Mouse (Mus musculus) stomach, postnatal 0 days (tissue): Measurements from ENCODE around the gene Chtf18. TPM values are rescaled to one million over a fixed set of nuclear protein-coding genes. Genes with fewer than 3 reads are reported as not detected.

Experiments used
- ATAC-seq: fragments of 200-750 bp; cut with Nextera tagmentation; 2 replicates; pipeline ENCODE4 v1.8.0; 2017; ENCODE audit not compliant: low FRiP score, low TSS enrichment
- DNase-seq: peaks from one replicate; pipeline ENCODE4 v3.0.0-alpha.2; 2016; ENCODE audit warnings: low spot score
- H3K27ac ChIP-seq: fragments of 300-500 bp; sonication (generic); replicated peaks from 2 replicates; pipeline ENCODE4 v1.5.1; 2014; ENCODE audit warnings: mild to moderate bottlenecking, control low read depth
- H3K27me3 ChIP-seq: fragments of 300-500 bp; sonication (generic); 2 replicates; pipeline ENCODE4 v1.6.1; 2014; ENCODE audit warnings: low read length; ENCODE audit not compliant: control insufficient read depth, insufficient read depth
- H3K36me3 ChIP-seq: fragments of 300-500 bp; sonication (generic); 2 replicates; pipeline ENCODE4 v1.6.1; 2014; ENCODE audit warnings: low read length, mixed read lengths; ENCODE audit not compliant: control insufficient read depth, insufficient read depth
- H3K4me1 ChIP-seq: fragments of 300-500 bp; sonication (generic); replicated peaks from 2 replicates; pipeline ENCODE4 v1.6.1; 2014; ENCODE audit warnings: antibody characterized with exemption; ENCODE audit not compliant: control insufficient read depth, insufficient read depth
- H3K4me2 ChIP-seq: fragments of 300-500 bp; sonication (generic); replicated peaks from 2 replicates; pipeline ENCODE4 v1.6.1; 2014; ENCODE audit warnings: low read depth, mild to moderate bottlenecking, control low read depth, moderate library complexity
- H3K4me3 ChIP-seq: fragments of 300-500 bp; sonication (generic); 2 replicates; pipeline ENCODE4 v1.5.1; 2014; ENCODE audit warnings: low read depth, low read length, control low read depth
- H3K9ac ChIP-seq: fragments of 300-500 bp; sonication (generic); 2 replicates; pipeline ENCODE4 v1.6.1; 2014; ENCODE audit warnings: mild to moderate bottlenecking, low read length, control low read depth, mixed read lengths
- H3K9me3 ChIP-seq: fragments of 300-500 bp; sonication (generic); 2 replicates; pipeline ENCODE4 v1.6.1; 2016; ENCODE audit warnings: low read length; ENCODE audit not compliant: control insufficient read depth
- CTCF ChIP-seq: IDR thresholded peaks from 2 replicates; pipeline ENCODE4 v1.5.1; 2016; ENCODE audit warnings: antibody characterized with exemption, low read depth, mild to moderate bottlenecking, moderate library complexity
- EP300 ChIP-seq: optimal IDR thresholded peaks from 2 replicates; pipeline ENCODE3; 2016; ENCODE audit warnings: antibody characterized with exemption
- WGBS: fragments of 180-500 bp; shearing (Covaris S2); extraction: QIAGEN DNeasy Blood & Tissue Kit; methylation state at CpG from one replicate; pipeline ENCODE4 v1.1.7; 2014; 5-methylcytosine and 5-hydroxymethylcytosine counted together
- polyA plus RNA-seq: library from polyadenylated mRNA; unstranded; fragments of >200 nt; fragmentation: Nextera tagmentation; extraction: Ambion mirVana; gene quantifications from 2 replicates; pipeline ENCODE4 v1.2.1, GENCODE M21; 2015

Gene Chtf18
- polyA plus RNA-seq, 1 experiment from 2014 or later: 5.4 TPM

- no peak overlapping the region for H3K4me2 ChIP-seq
- no peak for ATAC-seq
- H3K9ac ChIP-seq: no peak overlapping the region
- no peaks in the 10 kb centered on the region; the same call in 1 of the 2 replicates for H3K4me1 ChIP-seq
- peak; percentile 89 for DNase-seq
- H3K36me3 ChIP-seq: no peaks in the 10 kb centered on the region
- H3K27me3 ChIP-seq: no peaks in the 10 kb centered on the region
- 10% methylated on average over 2 of the region's 2 CpGs for WGBS
- TF ChIP-seq EP300: no peak
- TF ChIP-seq CTCF: peak; percentile 95
- no peak overlapping the region for H3K4me3 ChIP-seq
- no peaks in the 10 kb centered on the region for H3K9me3 ChIP-seq
- H3K27ac ChIP-seq: no peak overlapping the region
Measured at GRCm38 (mm10) chr17:25732082-25732481, 4.9 kb upstream of the Chtf18 start.

GRCm38 (mm10) chr17:25728009-25728270 is 721 bp upstream of the Chtf18 start:
- H3K9me3 ChIP-seq: no peaks in the 10 kb centered on the region
- peak overlapping the region; percentile 47 for H3K4me3 ChIP-seq
- ATAC-seq (no peak), DNase-seq (no peak)
- no peak overlapping the region for H3K27ac ChIP-seq
- no peaks in the 10 kb centered on the region for H3K27me3 ChIP-seq
- H3K4me2 ChIP-seq: peak overlapping the region; percentile 79
- peaks cover 4% of the 10 kb centered on the region for H3K4me1 ChIP-seq
- 15% methylated on average over 4 of the region's 4 CpGs for WGBS
- peak overlapping the region; percentile 83 for H3K9ac ChIP-seq
- no peaks in the 10 kb centered on the region for H3K36me3 ChIP-seq
- TF ChIP-seq EP300 (no peak), CTCF (no peak)

GRCm38 (mm10) chr17:25725264-25725663 is 2.0 kb downstream of the Chtf18 start:
- TF ChIP-seq EP300: no peak
- no peak for TF ChIP-seq CTCF
- no peak for ATAC-seq
- 80% methylated on average over 6 of the region's 6 CpGs for WGBS

GRCm38 (mm10) chr17:25723919-25724318 is 3.3 kb downstream of the Chtf18 start:
- H3K36me3 ChIP-seq: peaks cover 4% of the 10 kb centered on the region; the same call in 1 of the 2 replicates
- DNase-seq: no peak

More at GRCm38 (mm10) chr17:25725264-25725663, 2.0 kb downstream of the Chtf18 start:
- DNase-seq: no peak
- Histone ChIP-seq H3K4me3 (no peak overlapping the region), H3K9me3 (no peaks in the 10 kb centered on the region), H3K36me3 (peaks cover 2% of the 10 kb centered on the region; the same call in 1 of the 2 replicates), H3K4me1 (peaks cover 4% of the 10 kb centered on the region), H3K27me3 (no peaks in the 10 kb centered on the region), H3K27ac (no peak overlapping the region), H3K9ac (no peak overlapping the region), H3K4me2 (no peak overlapping the region)

GRCm38 (mm10) chr17:25723470-25723869 is 3.7 kb downstream of the Chtf18 start:
- Histone ChIP-seq H3K27me3 (no peaks in the 10 kb centered on the region), H3K9me3 (no peaks in the 10 kb centered on the region), H3K27ac (no peak overlapping the region), H3K4me3 (no peak overlapping the region), H3K9ac (no peak overlapping the region), H3K4me2 (no peak overlapping the region), H3K36me3 (peaks cover 4% of the 10 kb centered on the region; the same call in 1 of the 2 replicates), H3K4me1 (peaks cover 4% of the 10 kb centered on the region)
- WGBS: 96% methylated on average over 19 of the region's 19 CpGs
- ATAC-seq (no peak), DNase-seq (no peak)
- TF ChIP-seq CTCF: no peak
- no peak for TF ChIP-seq EP300

More at GRCm38 (mm10) chr17:25723919-25724318, 3.3 kb downstream of the Chtf18 start:
- no peak overlapping the region for H3K27ac ChIP-seq
- H3K4me3 ChIP-seq: no peak overlapping the region
- no peaks in the 10 kb centered on the region for H3K27me3 ChIP-seq
- TF ChIP-seq EP300 (no peak), CTCF (peak; percentile 46)
- ATAC-seq: no peak
- 84% methylated on average over 7 of the region's 7 CpGs for WGBS
- peaks cover 4% of the 10 kb centered on the region for H3K4me1 ChIP-seq
- H3K9me3 ChIP-seq: no peaks in the 10 kb centered on the region
- H3K4me2 ChIP-seq: no peak overlapping the region
- H3K9ac ChIP-seq: no peak overlapping the region

- no peaks in the 10 kb centered on the region; the same call in 1 of the 2 replicates for H3K4me1 ChIP-seq
- DNase-seq: no peak
- no peak overlapping the region for H3K4me2 ChIP-seq
- H3K9me3 ChIP-seq: no peaks in the 10 kb centered on the region
- no peak overlapping the region for H3K9ac ChIP-seq
- no peaks in the 10 kb centered on the region for H3K27me3 ChIP-seq
- 96% methylated on average over 5 of the region's 5 CpGs for WGBS
- no peak overlapping the region for H3K27ac ChIP-seq
- TF ChIP-seq CTCF: no peak
- TF ChIP-seq EP300: no peak
- peaks cover 4% of the 10 kb centered on the region; the same call in 1 of the 2 replicates for H3K36me3 ChIP-seq
- no peak for ATAC-seq
- H3K4me3 ChIP-seq: no peak overlapping the region
Measured at GRCm38 (mm10) chr17:25721476-25721875, 5.7 kb downstream of the Chtf18 start.
